Mouse (Mus musculus): ENCODE measurements at regions not wholly inside any gene's neighbourhood (a gene's known extent, or its start where the extent isn't known, plus 50 kb on each side); places are given as distances from the start of the nearest gene placed in this dataset.

- no peak for TF ChIP-seq FOSL1 (IDR thresholded peaks at IDR 0.05; ENCODE audit: insufficient read depth, low read length, poor library complexity, severe bottlenecking)
- TF ChIP-seq USF1 (IDR thresholded peaks at IDR 0.05; ENCODE audit: low read depth): no peak
- no peak for TF ChIP-seq MAX (IDR thresholded peaks at IDR 0.05)
- no peak for TF ChIP-seq CEBPB (IDR thresholded peaks at IDR 0.05; ENCODE audit: low read depth)
- TF ChIP-seq CTCF (IDR thresholded peaks at IDR 0.05; ENCODE audit: control insufficient read depth, insufficient read depth, insufficient read length): no peak
- TF ChIP-seq MYOD1 (IDR thresholded peaks at IDR 0.05; ENCODE audit: control insufficient read depth, insufficient read length, low read depth): no peak
- TF ChIP-seq MYOG (IDR thresholded peaks at IDR 0.05; ENCODE audit: control insufficient read depth, extremely low read depth, insufficient read length): no peak
- Histone ChIP-seq H3K79me2 (ENCODE audit: control insufficient read depth, insufficient read depth) (no peaks in the 10 kb centered on the region), H3K27me3 (ENCODE audit: control insufficient read depth, insufficient read depth, insufficient read length) (no peaks in the 10 kb centered on the region), H3K4me3 (ENCODE audit: insufficient read depth, poor library complexity, severe bottlenecking) (no peak overlapping the region), H3K79me3 (ENCODE audit: low read depth) (no peaks in the 10 kb centered on the region), H3ac (ENCODE audit: control insufficient read depth, insufficient read length, low read depth) (no peak overlapping the region), H3K36me3 (ENCODE audit: control insufficient read depth, insufficient read depth) (no peaks in the 10 kb centered on the region)
Measured at GRCm38 (mm10) chr13:82439294-82439693, 656.4 kb downstream of the Cetn3 start.

DNA sequence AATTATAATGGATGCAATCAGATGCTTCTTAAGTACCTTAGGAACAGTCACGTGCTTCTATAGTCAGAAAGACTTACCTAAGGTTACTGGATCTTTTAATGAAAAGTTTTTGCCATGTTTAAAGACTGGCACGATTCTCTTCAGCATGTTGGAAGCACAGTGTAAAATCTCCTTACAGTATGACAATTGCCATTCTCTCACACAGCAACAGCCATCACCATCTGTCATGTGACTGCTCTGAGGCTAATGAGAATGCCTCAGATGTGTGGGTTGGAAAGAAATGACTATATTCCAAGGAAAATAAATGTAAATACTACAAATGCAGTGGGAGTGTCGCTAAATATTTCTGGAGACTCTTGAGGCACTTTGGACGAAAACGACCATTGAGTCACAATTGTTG, 670.8 kb downstream of the Cetn3 start:
- no peak overlapping the region for H3K4me3 ChIP-seq (ENCODE audit: insufficient read depth, poor library complexity, severe bottlenecking)
- H3ac ChIP-seq (ENCODE audit: control insufficient read depth, insufficient read length, low read depth): no peak overlapping the region
- H3K79me3 ChIP-seq (ENCODE audit: low read depth): no peaks in the 10 kb centered on the region
- no peak for TF ChIP-seq MYOD1 (IDR thresholded peaks at IDR 0.05; ENCODE audit: control insufficient read depth, insufficient read length, low read depth)
- no peaks in the 10 kb centered on the region for H3K79me2 ChIP-seq (ENCODE audit: control insufficient read depth, insufficient read depth)
- no peaks in the 10 kb centered on the region for H3K36me3 ChIP-seq (ENCODE audit: control insufficient read depth, insufficient read depth)
- no peaks in the 10 kb centered on the region for H3K27me3 ChIP-seq (ENCODE audit: control insufficient read depth, insufficient read depth, insufficient read length)

DNA sequence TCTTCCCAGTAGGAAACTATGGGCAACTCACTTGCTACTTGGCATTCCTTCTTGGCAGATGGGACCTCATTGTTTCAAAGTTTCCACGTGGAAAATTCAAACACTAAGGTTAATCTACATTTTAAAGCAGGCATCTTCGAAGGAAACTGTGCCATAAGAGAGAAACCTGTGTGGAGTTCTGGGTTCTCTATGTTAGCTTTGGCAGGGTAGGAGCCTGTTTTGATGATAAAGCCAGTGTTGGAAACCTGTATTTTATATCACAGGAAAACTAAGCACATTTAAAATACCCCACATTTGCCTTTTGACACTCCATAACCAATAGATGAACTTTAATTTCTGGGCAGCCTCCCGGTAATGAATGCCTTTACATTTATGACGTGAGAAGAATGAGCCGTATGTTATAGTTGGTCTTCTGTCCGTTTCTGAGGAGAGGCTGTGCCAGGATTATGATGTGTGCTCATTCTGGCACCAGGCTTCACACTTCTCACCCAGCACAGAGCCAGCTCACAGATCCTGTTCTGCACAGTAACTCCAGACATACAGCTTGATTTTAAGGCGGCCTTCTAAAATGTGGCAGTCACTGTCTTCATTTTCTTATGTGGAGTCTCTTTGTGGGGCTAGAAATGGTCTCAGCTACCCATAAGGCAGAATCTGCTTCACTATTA, 700.5 kb downstream of the Cetn3 start:
- no peak for TF ChIP-seq FOSL1 (IDR thresholded peaks at IDR 0.05; ENCODE audit: insufficient read depth, low read length, poor library complexity, severe bottlenecking)
- no peak for TF ChIP-seq CEBPB (IDR thresholded peaks at IDR 0.05; ENCODE audit: low read depth)
- TF ChIP-seq USF1 (IDR thresholded peaks at IDR 0.05; ENCODE audit: low read depth): no peak
- no peak for TF ChIP-seq MYOD1 (IDR thresholded peaks at IDR 0.05; ENCODE audit: control insufficient read depth, insufficient read length, low read depth)
- TF ChIP-seq MYOG (IDR thresholded peaks at IDR 0.05; ENCODE audit: control insufficient read depth, extremely low read depth, insufficient read length): no peak
- no peak for TF ChIP-seq CTCF (IDR thresholded peaks at IDR 0.05; ENCODE audit: control insufficient read depth, insufficient read depth, insufficient read length)
- no peak for TF ChIP-seq MAX (IDR thresholded peaks at IDR 0.05)
- Histone ChIP-seq H3K36me3 (ENCODE audit: control insufficient read depth, insufficient read depth) (no peaks in the 10 kb centered on the region), H3K79me2 (ENCODE audit: control insufficient read depth, insufficient read depth) (no peaks in the 10 kb centered on the region), H3K79me3 (ENCODE audit: low read depth) (no peaks in the 10 kb centered on the region), H3K27me3 (ENCODE audit: control insufficient read depth, insufficient read depth, insufficient read length) (no peaks in the 10 kb centered on the region), H3K4me3 (ENCODE audit: insufficient read depth, poor library complexity, severe bottlenecking) (no peak overlapping the region), H3ac (ENCODE audit: control insufficient read depth, insufficient read length, low read depth) (no peak overlapping the region)

GRCm38 (mm10) chr13:82496606-82497005, 713.7 kb downstream of the Cetn3 start:
- Histone ChIP-seq H3K4me3 (ENCODE audit: insufficient read depth, poor library complexity, severe bottlenecking) (no peak overlapping the region), H3K79me3 (ENCODE audit: low read depth) (no peaks in the 10 kb centered on the region), H3K36me3 (ENCODE audit: control insufficient read depth, insufficient read depth) (no peaks in the 10 kb centered on the region), H3K79me2 (ENCODE audit: control insufficient read depth, insufficient read depth) (no peaks in the 10 kb centered on the region), H3ac (ENCODE audit: control insufficient read depth, insufficient read length, low read depth) (no peak overlapping the region), H3K27me3 (ENCODE audit: control insufficient read depth, insufficient read depth, insufficient read length) (no peaks in the 10 kb centered on the region)
- no peak for TF ChIP-seq MYOG (IDR thresholded peaks at IDR 0.05; ENCODE audit: control insufficient read depth, extremely low read depth, insufficient read length)
- TF ChIP-seq MYOD1 (IDR thresholded peaks at IDR 0.05; ENCODE audit: control insufficient read depth, insufficient read length, low read depth): no peak
- no peak for TF ChIP-seq CEBPB (IDR thresholded peaks at IDR 0.05; ENCODE audit: low read depth)
- no peak for TF ChIP-seq CTCF (IDR thresholded peaks at IDR 0.05; ENCODE audit: control insufficient read depth, insufficient read depth, insufficient read length)
- TF ChIP-seq USF1 (IDR thresholded peaks at IDR 0.05; ENCODE audit: low read depth): no peak
- no peak for TF ChIP-seq MAX (IDR thresholded peaks at IDR 0.05)
- no peak for TF ChIP-seq FOSL1 (IDR thresholded peaks at IDR 0.05; ENCODE audit: insufficient read depth, low read length, poor library complexity, severe bottlenecking)

GRCm38 (mm10) chr13:82508176-82508575, 725.3 kb downstream of the Cetn3 start:
- Histone ChIP-seq H3K79me3 (ENCODE audit: low read depth) (no peaks in the 10 kb centered on the region), H3K4me3 (ENCODE audit: insufficient read depth, poor library complexity, severe bottlenecking) (no peak overlapping the region), H3K27me3 (ENCODE audit: control insufficient read depth, insufficient read depth, insufficient read length) (no peaks in the 10 kb centered on the region), H3ac (ENCODE audit: control insufficient read depth, insufficient read length, low read depth) (no peak overlapping the region), H3K79me2 (ENCODE audit: control insufficient read depth, insufficient read depth) (no peaks in the 10 kb centered on the region), H3K36me3 (ENCODE audit: control insufficient read depth, insufficient read depth) (no peaks in the 10 kb centered on the region)
- no peak for TF ChIP-seq CTCF (IDR thresholded peaks at IDR 0.05; ENCODE audit: control insufficient read depth, insufficient read depth, insufficient read length)
- no peak for TF ChIP-seq CEBPB (IDR thresholded peaks at IDR 0.05; ENCODE audit: low read depth)
- no peak for TF ChIP-seq USF1 (IDR thresholded peaks at IDR 0.05; ENCODE audit: low read depth)
- TF ChIP-seq MYOG (IDR thresholded peaks at IDR 0.05; ENCODE audit: control insufficient read depth, extremely low read depth, insufficient read length): no peak
- no peak for TF ChIP-seq MAX (IDR thresholded peaks at IDR 0.05)
- TF ChIP-seq FOSL1 (IDR thresholded peaks at IDR 0.05; ENCODE audit: insufficient read depth, low read length, poor library complexity, severe bottlenecking): no peak
- no peak for TF ChIP-seq MYOD1 (IDR thresholded peaks at IDR 0.05; ENCODE audit: control insufficient read depth, insufficient read length, low read depth)

DNA sequence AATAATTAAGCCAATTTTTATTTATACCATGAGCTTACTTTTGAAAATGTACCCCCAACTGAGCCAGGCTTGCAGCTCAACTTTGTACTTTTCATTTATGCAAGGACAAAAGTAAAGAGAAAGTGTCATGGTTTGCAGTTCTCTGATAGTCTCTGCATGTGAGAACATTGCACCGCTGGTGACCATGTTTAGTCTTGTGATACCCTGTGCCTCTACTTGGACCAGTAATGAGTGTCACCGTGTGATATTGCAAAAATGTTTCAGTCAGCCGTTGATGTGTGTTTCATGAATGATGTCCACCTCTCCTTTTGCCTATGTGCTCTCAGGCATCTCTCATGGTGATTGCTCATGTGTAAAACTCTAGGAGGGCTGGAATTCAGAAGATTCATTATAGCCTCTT, 726.6 kb downstream of the Cetn3 start:
- Histone ChIP-seq H3ac (ENCODE audit: control insufficient read depth, insufficient read length, low read depth) (no peak overlapping the region), H3K36me3 (ENCODE audit: control insufficient read depth, insufficient read depth) (no peaks in the 10 kb centered on the region), H3K4me3 (ENCODE audit: insufficient read depth, poor library complexity, severe bottlenecking) (no peak overlapping the region), H3K79me2 (ENCODE audit: control insufficient read depth, insufficient read depth) (no peaks in the 10 kb centered on the region), H3K79me3 (ENCODE audit: low read depth) (no peaks in the 10 kb centered on the region), H3K27me3 (ENCODE audit: control insufficient read depth, insufficient read depth, insufficient read length) (no peaks in the 10 kb centered on the region)
- no peak for TF ChIP-seq FOSL1 (IDR thresholded peaks at IDR 0.05; ENCODE audit: insufficient read depth, low read length, poor library complexity, severe bottlenecking)
- TF ChIP-seq MYOD1 (IDR thresholded peaks at IDR 0.05; ENCODE audit: control insufficient read depth, insufficient read length, low read depth): no peak
- no peak for TF ChIP-seq CTCF (IDR thresholded peaks at IDR 0.05; ENCODE audit: control insufficient read depth, insufficient read depth, insufficient read length)
- TF ChIP-seq USF1 (IDR thresholded peaks at IDR 0.05; ENCODE audit: low read depth): no peak
- TF ChIP-seq CEBPB (IDR thresholded peaks at IDR 0.05; ENCODE audit: low read depth): no peak
- TF ChIP-seq MAX (IDR thresholded peaks at IDR 0.05): no peak
- TF ChIP-seq MYOG (IDR thresholded peaks at IDR 0.05; ENCODE audit: control insufficient read depth, extremely low read depth, insufficient read length): no peak

Measured in C2C12 (cell line).